8 mouse cellular contexts compared by ENCODE assay signal in genomic region chr9:54950575-54951321, GRCm38 (mm10). TPM values are rescaled to one million over a fixed set of nuclear protein-coding genes. Genes with fewer than 3 reads are reported as not detected.
A peak's percentile ranks its signal among the peaks of the same experiment; 100 is the strongest.
DNase-seq lines count a peak whose midpoint lies in the region; ATAC-seq and TF ChIP-seq lines count a peak whose summit lies in the region.

TSS of gene Psma4 (plus strand) at chr9:54950790.
TSS of gene AY074887 (minus strand) at chr9:54950998.

- no peaks in the 10 kb centered on the region for H3K27me3 ChIP-seq in embryonic facial prominence, embryonic 14.5 days (replicated peaks; ENCODE audit: control insufficient read depth, insufficient read depth, low read length)
- H3K27me3 ChIP-seq in heart, adult 2 months (ENCODE audit: control insufficient read depth, insufficient read depth, low read length), result no peaks in the 10 kb centered on the region
- no peaks in the 10 kb centered on the region for H3K27me3 ChIP-seq in limb, embryonic 13.5 days
- H3K27me3 ChIP-seq in midbrain, embryonic 16.5 days (ENCODE audit: control insufficient read depth, insufficient read depth, low read depth, low read length), result no peaks in the 10 kb centered on the region

- no peak for TF ChIP-seq CTCF in heart, adult 2 months (IDR thresholded peaks at IDR 0.05)

- under 1% methylated on average over 42 of the region's 65 CpGs for WGBS in embryonic facial prominence, embryonic 14.5 days
- WGBS in heart, adult 2 months, result under 1% methylated on average over 65 of the region's 65 CpGs
- WGBS in limb, embryonic 13.5 days, result 0% methylated on average over 62 of the region's 65 CpGs
- under 1% methylated on average over 65 of the region's 65 CpGs for WGBS in midbrain, embryonic 16.5 days

- H3K4me2 ChIP-seq in embryonic facial prominence, embryonic 14.5 days (ENCODE audit: low read depth, low read length), result peak within 1 kb of the TSS; percentile 77
- peak within 1 kb of the TSS; percentile 78 for H3K4me2 ChIP-seq in limb, embryonic 13.5 days (replicated peaks)
- peak within 1 kb of the TSS; percentile 70 for H3K4me2 ChIP-seq in midbrain, embryonic 16.5 days (ENCODE audit: low read length)

- TF ChIP-seq EP300 in heart, adult 2 months (IDR thresholded peaks at IDR 0.05; ENCODE audit: insufficient read depth, low read depth, low read length), result no peak

- peak; percentile 96 for DNase-seq in 3T3-L1 (ENCODE audit: low read depth, low spot score)
- peak; percentile 84 for DNase-seq in adrenal gland, postnatal 4 days (ENCODE audit: low spot score in 2 of 2)
- peak; percentile 98 for DNase-seq in embryonic facial prominence, embryonic 14.5 days (ENCODE audit: low spot score)
- DNase-seq in heart, adult 2 months, result peak; percentile 93 to 94
- DNase-seq in kidney, adult 8-10 months, result peak; percentile 86 to 87
- DNase-seq in spleen, postnatal 10 days (ENCODE audit: low spot score in 2 of 2), result peak; percentile 91 to 93

- TF ChIP-seq POLR2A in heart, adult 2 months (IDR thresholded peaks at IDR 0.05; ENCODE audit: insufficient read depth, low read depth, low read length), result peak; percentile 88

- peaks cover 43% of the 10 kb centered on the region for H3K36me3 ChIP-seq in embryonic facial prominence, embryonic 14.5 days (ENCODE audit: control insufficient read depth, insufficient read depth, low read length)
- peaks cover 3% of the 10 kb centered on the region for H3K36me3 ChIP-seq in heart, adult 2 months (ENCODE audit: control insufficient read depth, insufficient read depth, low read length)
- peaks cover 37% of the 10 kb centered on the region for H3K36me3 ChIP-seq in limb, embryonic 13.5 days
- peaks cover 10% of the 10 kb centered on the region for H3K36me3 ChIP-seq in midbrain, embryonic 16.5 days (ENCODE audit: control insufficient read depth, insufficient read depth, low read length)

- peak within 1 kb of the TSS; percentile 96 for H3K27ac ChIP-seq in embryonic facial prominence, embryonic 14.5 days (replicated peaks; ENCODE audit: low read depth, low read length)
- H3K27ac ChIP-seq in heart, adult 2 months, result peak within 1 kb of the TSS; percentile 94
- H3K27ac ChIP-seq in limb, embryonic 13.5 days, result peak within 1 kb of the TSS; percentile 91
- H3K27ac ChIP-seq in midbrain, embryonic 16.5 days (ENCODE audit: low read length), result peak within 1 kb of the TSS; percentile 95

- no peaks in the 10 kb centered on the region; the same call in 1 of the 2 replicates for H3K79me2 ChIP-seq in heart, adult 2 months (replicated peaks; ENCODE audit: control insufficient read depth, insufficient read depth, low read length)

- H3K4me1 ChIP-seq in embryonic facial prominence, embryonic 14.5 days (ENCODE audit: control insufficient read depth, insufficient read depth, low read length), result peaks cover 10% of the 10 kb centered on the region; the same call in 1 of the 2 replicates
- H3K4me1 ChIP-seq in heart, adult 2 months (ENCODE audit: control insufficient read depth, insufficient read depth, low read length), result peaks cover 2% of the 10 kb centered on the region
- H3K4me1 ChIP-seq in limb, embryonic 13.5 days, result peaks cover 14% of the 10 kb centered on the region
- H3K4me1 ChIP-seq in midbrain, embryonic 16.5 days (ENCODE audit: control insufficient read depth, insufficient read depth, low read length), result peaks cover 18% of the 10 kb centered on the region

- intact Hi-C loops in heart, adult 2 months (cut with DNase I), result loop anchor here (1.0 to 5.0 kb wide), 3 partner anchors 33 to 202 kb away; partner anchors contain the start of gene Hykk

- peak; percentile 100 for ATAC-seq in embryonic facial prominence, embryonic 14.5 days (ENCODE audit: low read depth)
- peak; percentile 99 for ATAC-seq in limb, embryonic 13.5 days (ENCODE audit: low FRiP score, low read depth)
- peak; percentile 100 for ATAC-seq in midbrain, embryonic 16.5 days

- H3K4me3 ChIP-seq in embryonic facial prominence, embryonic 14.5 days (ENCODE audit: low read depth, low read length), result peak within 1 kb of the TSS; percentile 92
- peak within 1 kb of the TSS; percentile 92 for H3K4me3 ChIP-seq in heart, adult 2 months
- peak within 1 kb of the TSS; percentile 87 for H3K4me3 ChIP-seq in limb, embryonic 13.5 days
- H3K4me3 ChIP-seq in midbrain, embryonic 16.5 days (ENCODE audit: low read depth, low read length), result peak within 1 kb of the TSS; percentile 99

- no peaks in the 10 kb centered on the region for H3K9me3 ChIP-seq in embryonic facial prominence, embryonic 14.5 days (ENCODE audit: control insufficient read depth, low read length)
- no peaks in the 10 kb centered on the region for H3K9me3 ChIP-seq in limb, embryonic 13.5 days
- H3K9me3 ChIP-seq in midbrain, embryonic 16.5 days (replicated peaks; ENCODE audit: control insufficient read depth, low read length, poor library complexity, severe bottlenecking), result no peaks in the 10 kb centered on the region

- H3K9ac ChIP-seq in embryonic facial prominence, embryonic 14.5 days (ENCODE audit: low read depth, low read length), result peak within 1 kb of the TSS; percentile 90
- peak within 1 kb of the TSS; percentile 88 for H3K9ac ChIP-seq in heart, adult 2 months (ENCODE audit: low read depth, low read length)
- peak within 1 kb of the TSS; percentile 92 for H3K9ac ChIP-seq in limb, embryonic 13.5 days
- H3K9ac ChIP-seq in midbrain, embryonic 16.5 days (ENCODE audit: low read depth, low read length), result peak within 1 kb of the TSS; percentile 93

RNA-seq across cellular contexts. Expression of gene Psma4, which starts in this region (rescaled TPM):
- 100 to 1,000 TPM; 187 to 197 TPM for total RNA-seq in adrenal gland, postnatal 4 days (2021)
- 285 and 291 TPM in 2 replicates for polyA plus RNA-seq in embryonic facial prominence, embryonic 14.5 days (2014; fragmentation: Nextera tagmentation; extraction: Ambion mirVana)
- total RNA-seq in heart, adult 2 months (2021), result 100 to 1,000 TPM; 110 to 127 TPM
- 87.1 and 167 TPM in 2 replicates for polyA plus RNA-seq in heart, adult 2 months (2012; rRNA removed)
- 314 and 323 TPM in 2 replicates for polyA plus RNA-seq in limb, embryonic 13.5 days (2015; fragmentation: Nextera tagmentation; extraction: Ambion mirVana)
- 251 and 256 TPM in 2 replicates for polyA plus RNA-seq in midbrain, embryonic 16.5 days (2015; fragmentation: Nextera tagmentation; extraction: Ambion mirVana)

RNA-seq across cellular contexts. Expression of gene AY074887, which starts in this region (rescaled TPM):
- under 1 TPM in 1 of 2 experiments, not detected in 1; 0.53 TPM for total RNA-seq in adrenal gland, postnatal 4 days (2021)
- 1.0 and 1.2 TPM in 2 replicates for polyA plus RNA-seq in embryonic facial prominence, embryonic 14.5 days (2014; fragmentation: Nextera tagmentation; extraction: Ambion mirVana)
- not detected for total RNA-seq in heart, adult 2 months (2021)
- not detected in 2 replicates for polyA plus RNA-seq in heart, adult 2 months (2012; rRNA removed)
- 1.0 and 1.2 TPM in 2 replicates for polyA plus RNA-seq in limb, embryonic 13.5 days (2015; fragmentation: Nextera tagmentation; extraction: Ambion mirVana)
- 0.67 and 1.2 TPM in 2 replicates for polyA plus RNA-seq in midbrain, embryonic 16.5 days (2015; fragmentation: Nextera tagmentation; extraction: Ambion mirVana)

Comparison
In these comparisons a context has a peak if more than half of its experiments do, and no peak if none do; other contexts are left out.
1. Peak in every context shown above with its lines: DNase-seq, ATAC-seq, H3K4me3 ChIP-seq and H3K27ac ChIP-seq.